Mouse (Mus musculus): ENCODE results near the gene Cul5.
A peak's percentile ranks its signal among the peaks of the same experiment; 100 is the strongest.

Gene Cul5

GRCm38 (mm10) chr9:53669680-53670219, at the start of gene Cul5:
Cul5 (minus strand) TSS chr9:53670014.
- no peak for DNase-seq (ENCODE audit: extremely low read depth, low read depth, low spot score)

- DNase-seq (ENCODE audit: extremely low read depth, low read depth, low spot score): no peak
Observed at GRCm38 (mm10) chr9:53705992-53706696, 36.3 kb upstream of the Cul5 start, which contains the start of gene Rab39. Rab39 (minus strand) TSS chr9:53706232.

- no peak for DNase-seq (ENCODE audit: extremely low read depth, low read depth, low spot score)
Observed at GRCm38 (mm10) chr9:53705491-53705991, 35.7 kb upstream of the Cul5 start.

- DNase-seq (ENCODE audit: extremely low read depth, low read depth, low spot score): no peak
Observed at GRCm38 (mm10) chr9:53702991-53703390, 33.2 kb upstream of the Cul5 start.

- DNase-seq (ENCODE audit: extremely low read depth, low read depth, low spot score): no peak
Observed at GRCm38 (mm10) chr9:53700496-53700895, 30.7 kb upstream of the Cul5 start.

- DNase-seq (ENCODE audit: extremely low read depth, low read depth, low spot score): no peak
Observed at GRCm38 (mm10) chr9:53695846-53696245, 26.0 kb upstream of the Cul5 start.

- DNase-seq (ENCODE audit: extremely low read depth, low read depth, low spot score): no peak
Observed at GRCm38 (mm10) chr9:53693718-53694117, 23.9 kb upstream of the Cul5 start.

- no peak for DNase-seq (ENCODE audit: extremely low read depth, low read depth, low spot score)
Observed at GRCm38 (mm10) chr9:53691745-53692670, 22.2 kb upstream of the Cul5 start.

- no peak for DNase-seq (ENCODE audit: extremely low read depth, low read depth, low spot score)
Observed at GRCm38 (mm10) chr9:53680851-53681250, 11.0 kb upstream of the Cul5 start.

- DNase-seq (ENCODE audit: extremely low read depth, low read depth, low spot score): no peak
Observed at GRCm38 (mm10) chr9:53676921-53677320, 7.1 kb upstream of the Cul5 start.

GRCm38 (mm10) chr9:53673571-53673970, 3.8 kb upstream of the Cul5 start:
- DNase-seq (ENCODE audit: extremely low read depth, low read depth, low spot score): peak; percentile 26

GRCm38 (mm10) chr9:53667020-53667669, 2.7 kb downstream of the Cul5 start:
- DNase-seq (ENCODE audit: extremely low read depth, low read depth, low spot score): no peak

GRCm38 (mm10) chr9:53666665-53667019, 3.2 kb downstream of the Cul5 start:
- no peak for DNase-seq (ENCODE audit: extremely low read depth, low read depth, low spot score)

GRCm38 (mm10) chr9:53665428-53665827, 4.4 kb downstream of the Cul5 start:
- no peak for DNase-seq (ENCODE audit: extremely low read depth, low read depth, low spot score)

GRCm38 (mm10) chr9:53664819-53665218, 5.0 kb downstream of the Cul5 start:
- no peak for DNase-seq (ENCODE audit: extremely low read depth, low read depth, low spot score)

GRCm38 (mm10) chr9:53634796-53635195, 35.0 kb downstream of the Cul5 start:
- DNase-seq (ENCODE audit: extremely low read depth, low read depth, low spot score): no peak

- no peak for DNase-seq (ENCODE audit: extremely low read depth, low read depth, low spot score)
Observed at GRCm38 (mm10) chr9:53615246-53615645, 54.6 kb downstream of the Cul5 start.

- no peak for DNase-seq (ENCODE audit: extremely low read depth, low read depth, low spot score)
Observed at GRCm38 (mm10) chr9:53614286-53614685, 55.5 kb downstream of the Cul5 start.

GRCm38 (mm10) chr9:53609968-53610781, 59.6 kb downstream of the Cul5 start, which contains the start of gene Acat1:
Acat1 (minus strand) TSS chr9:53610382.
- DNase-seq (ENCODE audit: extremely low read depth, low read depth, low spot score): peak; percentile 39

GRCm38 (mm10) chr9:53609306-53609967, 60.4 kb downstream of the Cul5 start:
- peak; percentile 33 for DNase-seq (ENCODE audit: extremely low read depth, low read depth, low spot score)

Data from fat pad, adult 2 months (tissue).